Mouse (Mus musculus) embryonic facial prominence, embryonic 15.5 days (tissue): ENCODE results near the gene Msh2. TPM values are rescaled to one million over a fixed set of nuclear protein-coding genes. Genes with fewer than 3 reads are reported as not detected.

Experiments used
- ATAC-seq: fragments of 200-750 bp; cut with Nextera tagmentation; 2 replicates; pipeline ENCODE4 v1.8.0; 2017; ENCODE audit warnings: low read depth, moderate TSS enrichment; ENCODE audit not compliant: insufficient number of reproducible peaks, low FRiP score, low TSS enrichment
- H3K27ac ChIP-seq: fragments of 300-500 bp; sonication (generic); replicated peaks from 2 replicates; pipeline ENCODE4 v1.5.1; 2015; ENCODE audit warnings: mild to moderate bottlenecking, inconsistent platforms
- H3K27me3 ChIP-seq: fragments of 300-500 bp; sonication (generic); 2 replicates; pipeline ENCODE4 v1.6.1; 2015; ENCODE audit warnings: inconsistent platforms
- H3K36me3 ChIP-seq: fragments of 300-500 bp; sonication (generic); 2 replicates; pipeline ENCODE4 v1.6.1; 2015; ENCODE audit warnings: mild to moderate bottlenecking, inconsistent platforms
- H3K4me1 ChIP-seq: fragments of 300-500 bp; sonication (generic); 2 replicates; pipeline ENCODE4 v1.6.1; 2015; ENCODE audit warnings: inconsistent platforms
- H3K4me2 ChIP-seq: fragments of 300-500 bp; sonication (generic); replicated peaks from 2 replicates; pipeline ENCODE4 v1.6.1; 2015; ENCODE audit warnings: mild to moderate bottlenecking, inconsistent platforms
- H3K4me3 ChIP-seq: fragments of 300-500 bp; sonication (generic); replicated peaks from 2 replicates; pipeline ENCODE4 v1.5.1; 2015; ENCODE audit warnings: mild to moderate bottlenecking, inconsistent platforms
- H3K9ac ChIP-seq: fragments of 300-500 bp; sonication (generic); 2 replicates; pipeline ENCODE4 v1.6.1; 2015; ENCODE audit warnings: inconsistent platforms
- H3K9me3 ChIP-seq: fragments of 300-500 bp; sonication (generic); replicated peaks from 2 replicates; pipeline ENCODE4 v1.6.1; 2016; ENCODE audit warnings: inconsistent platforms
- WGBS: fragments of 180-500 bp; shearing (Covaris S2); methylation state at CpG from one replicate; pipeline ENCODE4 v1.1.7; 2015; 5-methylcytosine and 5-hydroxymethylcytosine counted together
- polyA plus RNA-seq: library from polyadenylated mRNA; unstranded; fragments of >200 nt; fragmentation: Nextera tagmentation; extraction: Ambion mirVana; gene quantifications from 2 replicates; pipeline ENCODE4 v1.2.1, GENCODE M21; 2015

The Msh2 gene
- polyA plus RNA-seq, 1 experiment from 2014 or later = 57.4 TPM

GRCm38 (mm10) chr17:87765031-87765430 is 92.9 kb downstream of the Msh2 start:
- 94% methylated on average over 11 of the region's 11 CpGs for WGBS

GRCm38 (mm10) chr17:87766888-87767287 is 94.8 kb downstream of the Msh2 start:
- 80% methylated on average over 6 of the region's 6 CpGs for whole genome bisulfite sequencing
- no peak for ATAC-seq
- no peak overlapping the region for H3K27ac ChIP-seq

More at GRCm38 (mm10) chr17:87765031-87765430, 92.9 kb downstream of the Msh2 start:
- Histone ChIP-seq H3K4me1 (no peaks in the 10 kb centered on the region), H3K27ac (no peak overlapping the region), H3K4me3 (no peak overlapping the region), H3K36me3 (no peaks in the 10 kb centered on the region), H3K9ac (no peak overlapping the region), H3K4me2 (no peak overlapping the region), H3K27me3 (no peaks in the 10 kb centered on the region), H3K9me3 (no peaks in the 10 kb centered on the region)
- ATAC-seq = no peak

DNA sequence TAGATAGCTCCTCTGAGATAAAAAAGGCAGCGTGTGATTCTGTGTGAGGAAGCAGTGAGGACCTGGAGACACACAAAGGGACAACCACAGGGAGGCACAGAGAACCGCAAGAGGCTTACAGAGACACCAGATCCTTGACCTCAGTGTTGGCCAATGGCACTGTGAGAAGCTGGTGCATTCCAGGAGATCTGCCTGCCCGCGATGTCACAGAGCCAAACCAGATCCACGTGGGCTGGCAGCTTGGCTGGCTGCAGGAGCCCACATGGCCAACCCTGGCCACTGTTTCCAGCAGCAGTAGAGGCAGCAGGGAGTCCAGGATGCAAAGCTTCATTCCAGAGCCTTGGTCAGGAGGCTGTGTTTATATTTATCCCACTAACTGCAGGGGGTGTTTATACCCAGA is 98.6 kb downstream of the Msh2 start:
- WGBS = 36% methylated on average over 5 of the region's 5 CpGs
- Histone ChIP-seq H3K4me3 (no peak overlapping the region), H3K27ac (no peak overlapping the region), H3K4me2 (no peak overlapping the region), H3K4me1 (no peaks in the 10 kb centered on the region), H3K9ac (no peak overlapping the region), H3K27me3 (no peaks in the 10 kb centered on the region), H3K9me3 (no peaks in the 10 kb centered on the region), H3K36me3 (no peaks in the 10 kb centered on the region)
- 0 out of 2 replicates have a peak, but pooled peaks have one; percentile 36 for ATAC-seq

More at GRCm38 (mm10) chr17:87766888-87767287, 94.8 kb downstream of the Msh2 start:
- H3K4me1 ChIP-seq = no peaks in the 10 kb centered on the region
- no peaks in the 10 kb centered on the region for H3K27me3 ChIP-seq
- no peak overlapping the region for H3K9ac ChIP-seq
- no peak overlapping the region for H3K4me2 ChIP-seq
- no peaks in the 10 kb centered on the region for H3K9me3 ChIP-seq
- no peaks in the 10 kb centered on the region for H3K36me3 ChIP-seq
- H3K4me3 ChIP-seq = no peak overlapping the region

- no peak overlapping the region for H3K4me3 ChIP-seq
- H3K4me1 ChIP-seq = no peaks in the 10 kb centered on the region
- H3K4me2 ChIP-seq = no peak overlapping the region
- 70% methylated on average over 3 of the region's 3 CpGs for WGBS
- no peak overlapping the region for H3K27ac ChIP-seq
- no peak overlapping the region for H3K9ac ChIP-seq
- ATAC-seq = no peak
- no peaks in the 10 kb centered on the region for H3K27me3 ChIP-seq
- no peaks in the 10 kb centered on the region for H3K9me3 ChIP-seq
- no peaks in the 10 kb centered on the region for H3K36me3 ChIP-seq
These were observed 101.0 kb downstream of the Msh2 start for GRCm38 (mm10) chr17:87773175-87773574.

Other genes starting within 250 kb of the Msh2 start
- not detected in 2 replicates for gene Stpg4, start 244.6 kb upstream of the Msh2 start, polyA plus RNA-seq
- gene Calm2, start 225.4 kb upstream of the Msh2 start, polyA plus RNA-seq = 878 and 898 TPM in 2 replicates
- 127 and 138 TPM in 2 replicates for gene Epcam, start 36.4 kb upstream of the Msh2 start, polyA plus RNA-seq
- gene Kcnk12, start 125.7 kb downstream of the Msh2 start, polyA plus RNA-seq = 0.29 and 0.30 TPM in 2 replicates
- gene Rpl36-ps4, start 248.6 kb downstream of the Msh2 start, polyA plus RNA-seq = not detected in 2 replicates